Mouse (Mus musculus) embryonic facial prominence, embryonic 11.5 days (tissue): Measurements from ENCODE around the gene Eef1akmt2. TPM values are rescaled to one million over a fixed set of nuclear protein-coding genes. Genes with fewer than 3 reads are reported as not detected.

Experiments
- ATAC-seq: fragments of 200-750 bp; cut with Nextera tagmentation; replicated peaks from 2 replicates; pipeline ENCODE4 v1.8.0; 2017; ENCODE audit warnings: low read depth; ENCODE audit not compliant: insufficient number of reproducible peaks, low FRiP score, low TSS enrichment
- DNase-seq: peaks from one replicate; pipeline ENCODE4 v3.0.0-alpha.2; 2015; ENCODE audit warnings: low spot score
- H3K27ac ChIP-seq: fragments of 300-500 bp; sonication (generic); replicated peaks from 2 replicates; pipeline ENCODE4 v1.5.1; 2014; ENCODE audit warnings: mild to moderate bottlenecking, low read depth, low read length, control low read depth
- H3K27me3 ChIP-seq: fragments of 300-500 bp; sonication (generic); 2 replicates; pipeline ENCODE4 v1.6.1; 2014; ENCODE audit warnings: mild to moderate bottlenecking, low read length, moderate library complexity, mixed read lengths; ENCODE audit not compliant: control insufficient read depth, insufficient read depth
- H3K36me3 ChIP-seq: fragments of 300-500 bp; sonication (generic); replicated peaks from 2 replicates; pipeline ENCODE4 v1.6.1; 2014; ENCODE audit warnings: low read depth, mild to moderate bottlenecking, low read length, moderate library complexity, mixed read lengths; ENCODE audit not compliant: control insufficient read depth, insufficient read depth
- H3K4me1 ChIP-seq: fragments of 300-500 bp; sonication (generic); 2 replicates; pipeline ENCODE4 v1.6.1; 2014; ENCODE audit warnings: low read length, mixed read lengths; ENCODE audit not compliant: control insufficient read depth, insufficient read depth
- H3K4me2 ChIP-seq: fragments of 300-500 bp; sonication (generic); 2 replicates; pipeline ENCODE4 v1.6.1; 2014; ENCODE audit warnings: low read depth, mild to moderate bottlenecking, control low read depth, low read length, moderate library complexity
- H3K4me3 ChIP-seq: fragments of 300-500 bp; sonication (generic); 2 replicates; pipeline ENCODE4 v1.5.1; 2014; ENCODE audit warnings: low read depth, low read length, control low read depth
- H3K9ac ChIP-seq: fragments of 300-500 bp; sonication (generic); replicated peaks from 2 replicates; pipeline ENCODE4 v1.6.1; 2014; ENCODE audit warnings: mild to moderate bottlenecking, control low read depth, low read length
- H3K9me3 ChIP-seq: fragments of 300-500 bp; sonication (generic); replicated peaks from 2 replicates; pipeline ENCODE4 v1.6.1; 2016; ENCODE audit warnings: mild to moderate bottlenecking, low read length, inconsistent platforms, mixed read lengths; ENCODE audit not compliant: control insufficient read depth
- WGBS: fragments of 180-500 bp; shearing (Covaris S2); extraction: QIAGEN DNeasy Blood & Tissue Kit; methylation state at CpG from one replicate; pipeline ENCODE4 v1.1.7; 2014; 5-methylcytosine and 5-hydroxymethylcytosine counted together
- polyA plus RNA-seq: library from polyadenylated mRNA; unstranded; fragments of >200 nt; fragmentation: Nextera tagmentation; extraction: Ambion mirVana; gene quantifications from 2 replicates; pipeline ENCODE4 v1.2.1, GENCODE M21; 2014

Gene Eef1akmt2
- polyA plus RNA-seq, 1 experiment from 2014 or later = 90.8 TPM

DNA sequence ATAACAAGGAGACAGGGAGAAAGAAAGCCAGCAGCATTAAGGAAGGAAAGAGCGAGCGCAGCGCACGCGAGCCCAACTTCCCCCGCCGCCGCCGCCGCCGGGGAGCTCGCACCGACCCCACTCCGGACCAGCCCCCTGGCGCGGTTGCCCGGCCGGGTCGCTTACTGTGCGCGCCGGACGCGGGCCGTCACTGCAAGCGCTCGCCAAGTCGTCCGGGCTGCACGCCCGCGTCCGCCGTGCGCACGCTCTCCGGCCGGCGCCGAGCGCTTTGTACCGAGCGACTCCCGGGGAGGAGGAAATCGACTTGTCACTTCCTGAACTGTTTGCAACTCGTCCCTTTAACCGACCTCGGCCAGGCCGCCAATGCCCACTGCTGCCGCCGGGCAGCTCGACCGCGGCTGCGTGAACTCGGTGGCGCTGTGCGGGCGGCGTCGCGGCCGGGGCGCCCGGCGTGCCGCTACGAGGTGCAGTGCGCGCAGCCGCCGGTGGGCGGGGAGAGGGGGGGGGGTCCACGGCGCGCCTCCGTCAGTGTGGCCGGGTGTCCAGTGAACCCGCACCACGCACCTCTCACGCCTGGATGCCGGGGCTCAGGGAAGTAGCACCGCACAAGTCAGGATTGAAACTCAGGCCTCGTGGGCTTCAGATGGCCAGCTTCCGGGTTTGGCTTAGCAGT lies 38.9 kb downstream of the Eef1akmt2 start, which contains the start of gene Fam53b:
Gene Fam53b, minus strand, starts transcription at position 471 of the 673 bp plus-strand sequence.
- Histone ChIP-seq H3K4me3 (peak within 1 kb of the TSS; percentile 72), H3K27me3 (no peaks in the 10 kb centered on the region), H3K36me3 (no peaks in the 10 kb centered on the region), H3K4me1 (peaks cover 15% of the 10 kb centered on the region), H3K4me2 (peak within 1 kb of the TSS; percentile 91), H3K9me3 (no peaks in the 10 kb centered on the region), H3K9ac (peak within 1 kb of the TSS; percentile 91), H3K27ac (peak within 1 kb of the TSS; percentile 81)
- DNase-seq (peak; percentile 72), ATAC-seq (peak; percentile 41; the same call in 1 of the 2 replicates)
- whole genome bisulfite sequencing = under 1% methylated on average over 82 of the region's 85 CpGs

GRCm38 (mm10) chr7:132812619-132813415 lies 39.7 kb downstream of the Eef1akmt2 start:
- WGBS = under 1% methylated on average over 59 of the region's 59 CpGs
- H3K4me2 ChIP-seq = peak overlapping the region; percentile 91
- ATAC-seq = 0 out of 2 replicates have a peak, but pooled peaks have one; percentile 35
- peak; percentile 64 for DNase-seq
- no peaks in the 10 kb centered on the region for H3K27me3 ChIP-seq
- peaks cover 17% of the 10 kb centered on the region for H3K4me1 ChIP-seq
- H3K9me3 ChIP-seq = no peaks in the 10 kb centered on the region
- peak overlapping the region; percentile 81 for H3K27ac ChIP-seq
- H3K36me3 ChIP-seq = no peaks in the 10 kb centered on the region
- peak overlapping the region; percentile 91 for H3K9ac ChIP-seq
- H3K4me3 ChIP-seq = peak overlapping the region; percentile 72

DNA sequence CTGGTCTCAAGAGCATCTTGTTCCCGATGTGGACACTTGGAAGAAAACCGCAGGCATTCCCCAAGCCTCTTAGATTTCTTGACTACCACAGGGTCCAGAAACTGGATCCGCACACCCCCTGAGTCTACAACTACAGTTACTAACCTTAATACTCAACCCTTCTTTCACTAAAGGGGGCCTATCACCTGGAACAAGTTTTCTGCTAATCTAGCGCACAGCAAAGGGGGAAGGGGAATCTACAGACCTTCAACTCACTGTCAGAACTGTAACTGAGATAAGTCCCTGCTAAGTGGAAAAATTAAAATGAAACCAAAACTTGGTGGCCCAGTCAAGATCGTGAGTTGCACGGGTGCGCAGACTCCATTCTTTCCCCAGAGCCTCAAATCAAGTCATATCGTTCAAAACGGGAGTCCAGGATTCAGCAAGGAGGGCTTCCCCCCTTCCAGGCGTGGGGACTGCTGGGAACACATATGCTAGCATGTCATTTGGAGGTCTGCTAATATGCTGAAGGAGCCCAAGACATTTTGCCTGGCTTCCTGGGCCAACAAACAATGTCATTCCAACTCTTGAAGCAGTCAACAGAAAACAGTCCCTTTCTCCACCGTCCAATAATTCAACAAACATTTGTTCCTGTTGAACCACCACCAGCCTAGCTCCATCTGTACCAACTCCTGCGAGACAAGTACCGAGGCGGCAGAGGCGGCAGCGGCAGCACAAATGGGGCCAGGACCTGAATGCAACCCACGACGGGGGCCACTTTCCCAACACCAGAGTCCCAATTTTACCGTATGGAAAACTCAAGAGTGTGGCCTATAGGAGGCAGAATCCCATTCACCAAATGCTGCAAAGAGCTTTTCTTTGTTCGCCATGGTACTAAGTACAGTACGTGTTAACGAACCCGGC lies 40.5 kb downstream of the Eef1akmt2 start:
- Histone ChIP-seq H3K4me1 (peaks cover 23% of the 10 kb centered on the region), H3K4me3 (peak overlapping the region; percentile 72), H3K9me3 (no peaks in the 10 kb centered on the region), H3K9ac (peak overlapping the region; percentile 91), H3K27me3 (no peaks in the 10 kb centered on the region), H3K27ac (peak overlapping the region; percentile 81), H3K36me3 (no peaks in the 10 kb centered on the region), H3K4me2 (peak overlapping the region; percentile 91)
- ATAC-seq (no peak), DNase-seq (peak; percentile 59)
- WGBS = 10% methylated on average over 23 of the region's 23 CpGs

DNA sequence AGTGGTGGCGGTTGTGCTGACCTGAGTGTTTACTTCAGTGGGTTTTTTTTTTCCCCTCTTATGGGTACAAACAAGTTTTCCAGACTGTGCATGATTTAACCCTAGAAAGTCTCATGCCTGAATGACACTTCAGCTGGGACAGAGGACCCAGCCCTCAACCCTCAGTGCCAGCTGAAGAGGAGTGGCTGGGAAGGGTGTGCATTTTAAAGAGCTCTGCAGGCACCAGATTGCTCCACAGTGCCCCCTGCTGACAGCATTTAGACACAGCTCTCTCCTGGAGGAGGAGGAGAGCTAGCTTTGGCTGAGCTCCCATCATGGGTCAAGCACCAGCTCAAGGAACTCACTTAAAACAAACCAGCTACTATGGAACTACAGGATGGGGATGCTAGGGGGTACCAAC lies 41.6 kb downstream of the Eef1akmt2 start:
- H3K4me3 ChIP-seq = no peak overlapping the region; the same call in 1 of the 2 replicates
- no peaks in the 10 kb centered on the region for H3K36me3 ChIP-seq
- WGBS = 26% methylated on average over 1 of the region's 1 CpGs
- peak overlapping the region; percentile 21 for H3K4me2 ChIP-seq
- peaks cover 26% of the 10 kb centered on the region for H3K4me1 ChIP-seq
- no peak for ATAC-seq
- H3K9ac ChIP-seq = no peak overlapping the region
- no peaks in the 10 kb centered on the region for H3K9me3 ChIP-seq
- peak overlapping the region; percentile 52; the same call in 1 of the 2 replicates for H3K27ac ChIP-seq
- H3K27me3 ChIP-seq = no peaks in the 10 kb centered on the region
- peak; percentile 91 for DNase-seq

DNA sequence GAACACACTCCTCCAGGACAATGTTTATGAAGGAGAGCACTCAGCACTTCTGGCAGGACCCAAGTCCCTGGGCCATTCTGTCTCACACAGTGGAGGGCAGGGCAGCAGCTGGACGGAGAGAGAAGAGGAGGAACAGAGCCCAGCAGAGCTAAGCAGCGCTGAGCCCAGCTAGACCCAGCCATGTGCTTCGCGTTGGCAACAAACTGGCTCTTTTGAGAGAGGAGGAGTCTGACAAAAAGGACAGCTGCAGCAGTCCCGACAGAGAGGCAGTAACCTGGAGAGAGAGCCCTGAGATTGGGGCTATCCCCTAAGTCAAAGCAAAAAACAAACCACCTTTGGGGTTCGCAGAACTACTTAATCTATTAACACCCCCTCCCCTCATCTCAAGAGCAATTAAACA lies 42.1 kb downstream of the Eef1akmt2 start:
- ATAC-seq = no peak
- Histone ChIP-seq H3K4me2 (peak overlapping the region; percentile 16; the same call in 1 of the 2 replicates), H3K9me3 (no peaks in the 10 kb centered on the region), H3K36me3 (no peaks in the 10 kb centered on the region), H3K4me1 (peaks cover 26% of the 10 kb centered on the region), H3K9ac (no peak overlapping the region), H3K4me3 (no peak overlapping the region), H3K27me3 (no peaks in the 10 kb centered on the region), H3K27ac (peak overlapping the region; percentile 52)
- 6% methylated on average over 6 of the region's 6 CpGs for WGBS
- peak; percentile 46 for DNase-seq

- H3K9me3 ChIP-seq = no peaks in the 10 kb centered on the region
- no peak overlapping the region for H3K4me3 ChIP-seq
- 0 out of 2 replicates have a peak overlapping the region, but pooled peaks have one; percentile 9 for H3K9ac ChIP-seq
Measured at GRCm38 (mm10) chr7:132809721-132810120, 42.8 kb downstream of the Eef1akmt2 start.

GRCm38 (mm10) chr7:132808841-132809682 lies 43.4 kb downstream of the Eef1akmt2 start:
- Histone ChIP-seq H3K27me3 (no peaks in the 10 kb centered on the region), H3K27ac (peak overlapping the region; percentile 60), H3K4me2 (peak overlapping the region; percentile 26), H3K4me3 (no peak overlapping the region), H3K9me3 (no peaks in the 10 kb centered on the region), H3K4me1 (peaks cover 26% of the 10 kb centered on the region), H3K36me3 (no peaks in the 10 kb centered on the region), H3K9ac (peak overlapping the region; percentile 34)
- DNase-seq (peak; percentile 79), ATAC-seq (peak; percentile 54)
- 0% methylated on average over 20 of the region's 20 CpGs for WGBS

More at GRCm38 (mm10) chr7:132809721-132810120, 42.8 kb downstream of the Eef1akmt2 start:
- peak overlapping the region; percentile 26; the same call in 1 of the 2 replicates for H3K4me2 ChIP-seq
- H3K27ac ChIP-seq = peak overlapping the region; percentile 60; the same call in 1 of the 2 replicates
- WGBS = 21% methylated on average over 6 of the region's 6 CpGs
- no peak for DNase-seq
- ATAC-seq = no peak
- H3K4me1 ChIP-seq = peaks cover 26% of the 10 kb centered on the region
- H3K36me3 ChIP-seq = no peaks in the 10 kb centered on the region
- H3K27me3 ChIP-seq = no peaks in the 10 kb centered on the region
